Mouse (Mus musculus) left cerebral cortex, postnatal 25 days (tissue): ENCODE measurements around the gene Csf3r. TPM values are rescaled to one million over a fixed set of nuclear protein-coding genes. Genes with fewer than 3 reads are reported as not detected.
A peak's percentile ranks its signal among the peaks of the same experiment; 100 is the strongest.

Experiments
- DNase-seq, 2 experiments: peaks; one replicate each; pipeline ENCODE4 v3.0.0; 2022; ENCODE audit warnings: low spot score in 2 of 2, mixed read lengths in 1 of 2
- intact Hi-C: fragments of 180-260 bp; cut with DNase I; formaldehyde crosslinking; loops from one replicate; pipeline ENCODE4 v1.15.1; 2025
- total RNA-seq, 2 experiments: library from RNA; stranded (reverse); gene quantifications; 2 replicates each; pipeline ENCODE4 v1.2.3; 2021

The Csf3r gene
- total RNA-seq, 2 experiments from 2014 or later: 4.6 to 4.8 TPM

DNA sequence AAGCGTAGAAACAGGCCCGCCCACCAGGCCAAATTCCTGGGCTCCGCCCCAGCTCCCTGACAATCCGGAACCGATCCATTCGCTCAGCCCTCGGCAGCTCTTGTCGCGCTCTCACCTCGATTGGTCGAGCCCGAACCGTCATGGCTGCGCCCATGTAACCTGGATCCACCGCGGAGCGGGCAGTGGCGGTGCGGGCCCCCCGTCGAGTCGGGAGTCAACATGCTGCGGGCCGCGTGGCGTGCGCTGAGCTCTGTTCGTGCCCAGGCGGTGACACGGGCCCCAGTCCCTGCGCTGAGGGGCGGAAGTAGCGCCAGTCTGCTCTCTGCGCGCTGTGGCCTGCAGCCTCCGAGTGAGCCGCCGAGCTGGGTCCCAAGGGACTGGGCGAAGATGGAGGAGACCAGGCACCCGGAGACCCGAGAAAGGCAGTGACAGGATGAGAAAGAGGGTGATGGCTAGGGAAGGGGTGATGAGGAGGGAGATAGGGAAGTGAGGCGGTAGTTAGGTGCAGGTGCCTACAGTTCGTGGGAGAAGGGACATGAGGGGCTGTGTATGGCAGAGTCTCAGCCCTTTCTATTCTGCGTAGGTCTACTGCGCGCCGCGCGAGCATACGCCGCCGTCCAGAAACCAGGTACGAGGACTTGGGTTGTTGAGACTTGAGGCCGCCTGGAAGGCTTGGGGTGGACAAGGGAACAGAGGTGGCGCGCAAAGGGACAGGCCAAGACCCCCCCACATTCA lies 22.7 kb downstream of the Csf3r start, which contains the start of gene Mrps15:
Gene Mrps15 (plus strand): TSS at position 75 of the 735 bp plus-strand sequence.
- DNase-seq: peak; percentile 86 to 90
- intact Hi-C loops: no loop called here

DNA sequence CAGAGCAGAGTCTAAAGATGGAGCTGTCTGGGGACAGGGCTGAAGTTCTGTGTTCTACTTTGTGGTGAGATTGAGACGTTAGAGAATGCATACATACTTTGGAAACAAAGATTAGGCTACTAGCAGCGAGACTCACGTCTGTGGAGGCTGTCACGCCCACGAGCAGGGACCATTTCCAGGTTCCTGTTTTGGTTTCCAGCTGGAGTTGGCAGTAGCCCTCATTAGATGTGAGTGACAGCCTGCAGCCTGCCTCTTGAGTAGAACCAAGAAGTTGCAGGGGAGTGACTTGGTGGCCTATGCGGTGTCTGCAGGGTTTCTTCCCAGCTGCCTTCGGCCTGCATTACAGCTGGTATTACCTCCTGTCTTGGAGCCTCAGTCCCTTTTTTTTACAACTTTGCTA lies 27.3 kb downstream of the Csf3r start:
- DNase-seq: peak; percentile 57 to 84
- intact Hi-C loops: no loop called here

DNA sequence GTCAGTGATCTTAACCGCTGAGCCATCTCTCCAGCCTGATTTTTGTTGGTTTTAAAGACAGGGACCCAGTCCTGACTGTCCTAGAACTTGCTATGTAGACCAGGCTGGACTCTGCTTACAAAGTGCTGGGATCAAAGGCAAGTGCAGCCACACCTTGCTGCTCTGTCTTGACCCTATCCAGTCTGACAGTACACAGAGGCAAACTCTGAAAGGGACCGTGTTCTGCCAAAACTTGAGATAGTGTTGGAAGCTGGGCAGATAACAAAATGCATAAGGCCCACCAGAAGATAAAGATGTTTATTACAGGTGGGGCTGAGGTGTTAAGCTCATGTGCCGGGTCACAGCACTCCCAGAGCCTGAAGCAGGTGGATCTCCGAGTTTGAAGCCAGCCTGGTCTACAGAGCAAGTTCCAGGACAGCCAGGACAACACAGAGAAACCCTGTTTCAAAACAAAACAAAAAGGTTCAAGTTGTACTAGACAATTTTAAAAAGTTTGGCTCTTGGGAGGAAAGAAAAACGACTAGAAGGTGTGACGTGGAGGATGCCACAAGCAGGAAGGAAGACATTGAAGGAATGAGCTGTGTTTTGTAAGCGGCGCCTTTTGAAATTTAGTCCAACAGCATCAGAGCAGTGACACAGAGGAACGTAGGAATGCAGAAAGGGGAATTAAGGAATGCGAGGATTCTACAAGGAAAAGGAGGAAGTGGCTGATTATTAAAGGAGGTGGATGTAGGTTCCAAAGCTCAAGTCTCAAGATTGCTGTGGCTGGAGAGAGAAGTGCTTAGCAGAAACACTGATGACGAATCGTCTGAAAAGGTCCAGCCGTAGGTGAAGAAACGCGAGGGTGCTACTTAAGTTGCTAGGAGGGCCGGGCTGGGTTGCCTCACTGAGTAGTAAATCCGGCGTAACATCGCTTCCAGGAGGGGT lies 33.1 kb downstream of the Csf3r start:
- intact Hi-C loops: no loop called here
- no peak for DNase-seq

DNA sequence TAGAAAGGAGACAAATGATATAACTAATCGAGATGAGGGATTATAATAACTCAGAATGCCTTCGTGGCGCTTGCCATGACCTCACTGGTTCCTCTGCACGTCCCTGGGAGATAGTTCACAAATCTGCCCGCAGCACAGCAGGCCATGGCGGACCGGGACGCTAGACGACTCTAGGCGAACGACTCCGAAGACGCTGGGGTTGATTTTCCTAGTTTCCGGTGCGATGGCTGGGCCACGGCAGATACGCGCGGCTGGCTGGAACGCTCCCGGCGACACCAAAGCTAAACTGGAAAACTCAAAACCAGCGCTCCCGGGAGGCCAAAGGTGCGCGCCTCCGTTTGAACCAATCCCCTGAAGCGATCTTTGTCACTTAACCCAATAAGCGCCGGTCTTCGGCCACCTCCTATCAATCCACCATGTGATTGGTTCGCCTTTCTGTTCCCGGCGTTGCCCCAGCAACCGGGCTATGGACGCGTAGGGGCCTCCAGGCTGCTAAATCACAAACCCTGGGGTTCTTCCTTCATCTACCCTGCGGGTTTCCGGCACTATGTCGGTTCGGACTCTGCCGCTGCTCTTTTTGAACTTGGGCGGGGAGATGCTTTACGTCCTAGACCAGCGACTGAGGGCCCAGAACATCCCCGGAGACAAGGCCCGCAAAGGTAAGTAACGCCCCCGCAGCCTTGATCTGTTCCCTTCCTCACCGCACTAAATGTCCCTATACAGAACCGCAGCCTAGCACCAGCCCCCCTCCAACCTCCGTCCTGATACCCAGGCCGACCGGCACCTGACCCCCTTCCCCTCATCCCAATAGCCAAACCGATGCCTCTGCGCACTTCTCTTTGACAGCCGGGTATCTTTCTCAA lies 34.0 kb downstream of the Csf3r start, which contains the start of gene Oscp1:
Gene Oscp1 (plus strand): TSS at position 432 of the 863 bp plus-strand sequence.
- intact Hi-C loops: no loop called here
- DNase-seq: peak; percentile 96 to 98

DNA sequence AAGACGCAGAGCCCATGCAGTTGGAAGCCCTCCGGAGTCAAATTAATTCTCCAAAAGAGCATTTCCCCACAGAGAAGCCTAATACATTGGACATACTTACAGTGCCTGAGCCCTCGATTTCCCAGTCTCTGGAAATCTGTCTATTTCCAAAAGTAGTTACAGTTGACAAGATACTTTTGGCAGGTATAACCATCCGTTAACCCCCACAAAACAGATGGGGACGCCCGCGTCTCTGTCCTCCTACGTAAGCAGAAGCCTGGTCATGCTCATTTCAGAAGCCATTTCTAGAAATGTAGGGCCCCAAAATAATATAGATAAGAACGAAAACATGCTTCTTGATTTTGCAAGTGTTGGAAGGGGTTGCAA lies 34.6 kb downstream of the Csf3r start:
- DNase-seq: peak; percentile 65 to 94
- intact Hi-C loops: no loop called here

DNA sequence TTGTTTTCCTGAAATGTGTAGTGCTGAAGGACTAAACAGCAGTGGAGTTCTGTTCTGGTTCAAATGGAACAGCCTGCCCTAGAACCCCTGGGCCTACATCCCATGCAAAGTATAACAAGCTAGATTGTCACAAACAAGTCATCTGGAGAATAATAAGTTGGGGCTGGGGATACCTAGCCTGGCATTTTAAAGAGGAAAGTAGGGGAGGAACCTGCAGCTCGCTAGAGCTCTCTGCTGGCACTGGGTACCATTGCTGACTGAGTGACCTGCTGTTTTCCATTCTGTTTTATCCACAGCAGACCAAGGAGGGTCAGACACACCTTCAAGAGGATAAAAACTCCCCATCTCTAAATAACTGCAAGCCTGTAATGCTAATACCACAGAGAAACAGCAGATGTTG lies 38.5 kb downstream of the Csf3r start:
- intact Hi-C loops: no loop called here
- peak; percentile 31 to 45 for DNase-seq

DNA sequence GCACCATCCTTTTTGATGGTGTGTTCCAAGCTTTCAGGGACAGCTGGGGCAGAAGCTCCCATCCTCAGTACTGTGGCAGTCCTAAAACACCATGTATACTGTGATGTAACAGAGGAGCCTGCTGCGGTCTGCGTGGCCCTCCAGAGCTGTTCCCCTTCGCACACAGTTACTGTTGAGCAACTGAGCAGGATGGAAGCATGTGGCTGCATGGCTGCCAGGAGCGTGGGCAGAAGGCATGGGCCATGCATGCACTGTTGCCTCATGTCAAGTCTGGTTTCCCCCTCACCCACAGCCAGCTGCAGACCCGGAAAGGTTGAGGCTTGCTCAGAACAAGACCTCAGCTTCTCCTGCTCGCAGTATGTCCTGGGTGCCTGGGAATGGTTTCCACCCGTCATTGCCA lies 40.9 kb downstream of the Csf3r start:
- intact Hi-C loops: no loop called here
- peak; percentile 30 to 62 for DNase-seq

DNA sequence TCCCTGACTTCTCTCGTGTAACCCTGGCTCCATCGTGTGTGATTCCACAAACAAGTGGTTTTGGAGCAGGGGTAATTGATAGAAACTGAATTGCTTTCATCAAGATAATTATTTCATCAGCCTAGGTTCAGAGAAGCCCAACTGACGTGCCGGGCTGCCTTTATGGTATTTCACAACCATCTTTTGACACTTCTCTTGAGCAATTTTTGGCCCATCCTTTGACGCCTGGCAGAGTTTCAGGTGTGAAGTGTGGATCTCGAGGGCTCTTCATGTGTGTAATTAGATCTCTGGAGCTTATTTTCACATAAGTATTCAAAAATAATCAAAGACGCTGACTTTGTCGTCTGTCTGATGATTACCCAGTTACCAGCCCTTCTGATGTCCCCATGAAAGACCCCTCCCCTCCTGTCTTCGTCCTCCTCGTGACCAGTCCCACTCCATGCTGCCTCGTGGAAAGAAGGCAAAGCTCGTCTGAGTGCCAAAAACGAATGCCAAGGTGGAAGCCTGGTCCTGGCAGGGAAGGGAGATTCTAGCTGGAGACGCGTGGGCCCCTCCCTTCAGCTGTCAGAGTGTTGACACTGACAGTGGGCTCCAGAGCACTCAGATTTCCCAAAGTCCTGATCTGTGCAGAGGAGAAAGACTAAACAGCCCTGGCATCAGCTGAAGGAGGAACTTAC lies 43.2 kb downstream of the Csf3r start:
- DNase-seq: peak in 1 of 2 experiments; percentile 33
- intact Hi-C loops: no loop called here

DNA sequence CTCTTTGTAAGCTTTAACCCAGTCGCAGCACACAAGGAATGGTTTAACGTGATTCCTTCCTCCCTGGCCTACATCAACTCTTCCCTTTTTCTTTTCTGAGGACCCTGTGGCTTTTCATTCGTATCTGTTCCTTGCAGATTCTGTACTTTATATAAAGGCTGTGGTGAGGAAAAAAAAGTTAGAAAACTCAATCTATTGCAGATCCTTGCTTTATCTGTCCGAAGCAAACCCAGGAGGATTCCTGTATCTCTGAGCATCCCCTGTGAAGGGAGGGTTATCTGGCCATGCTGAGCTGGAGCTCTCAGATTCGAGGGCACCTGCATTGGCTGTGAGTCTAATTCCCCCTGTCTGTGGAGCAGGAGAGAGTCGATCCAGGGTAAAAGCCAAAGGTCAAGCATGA lies 44.5 kb downstream of the Csf3r start:
- no peak for DNase-seq
- intact Hi-C loops: no loop called here

DNA sequence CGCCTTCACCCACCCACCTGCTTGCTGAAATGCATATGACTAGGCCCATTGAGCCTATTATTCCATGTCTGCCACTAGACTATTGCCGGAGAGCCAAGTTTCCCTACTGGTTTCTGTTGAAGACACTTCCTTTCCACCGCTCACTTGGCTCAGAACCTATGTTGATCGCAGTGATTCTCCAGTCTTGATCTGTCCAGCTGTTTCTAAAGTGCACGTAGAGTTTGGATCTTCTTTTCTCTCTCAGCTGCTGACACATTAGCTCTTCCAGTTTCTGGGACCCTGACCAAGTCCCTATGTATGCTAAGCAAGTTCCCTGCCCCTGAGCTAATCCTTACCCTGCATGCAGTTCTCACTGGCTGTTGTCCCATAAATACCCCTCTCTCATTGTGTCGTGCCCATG lies 53.5 kb downstream of the Csf3r start:
- intact Hi-C loops: no loop called here
- no peak for DNase-seq

DNA sequence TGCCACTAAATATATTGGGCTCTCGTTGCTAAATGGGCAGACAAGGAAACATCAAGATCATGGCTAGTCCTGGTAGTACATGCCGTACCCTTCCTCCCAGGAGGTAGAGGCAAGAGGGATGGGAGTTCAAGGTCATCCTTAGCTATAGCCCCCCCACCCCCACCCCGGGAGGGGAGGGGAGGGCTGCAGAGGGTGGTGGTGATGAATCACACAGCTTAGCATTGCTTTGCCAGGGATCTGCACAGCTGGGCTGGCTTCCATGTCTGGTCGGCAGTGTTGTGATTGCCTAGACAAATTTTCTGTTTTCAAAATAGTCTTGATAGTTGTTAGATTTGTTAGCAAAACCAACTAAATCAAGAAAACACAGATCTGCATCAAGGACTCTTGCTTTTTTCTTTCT lies 54.9 kb downstream of the Csf3r start:
- DNase-seq: no peak
- intact Hi-C loops: no loop called here

DNA sequence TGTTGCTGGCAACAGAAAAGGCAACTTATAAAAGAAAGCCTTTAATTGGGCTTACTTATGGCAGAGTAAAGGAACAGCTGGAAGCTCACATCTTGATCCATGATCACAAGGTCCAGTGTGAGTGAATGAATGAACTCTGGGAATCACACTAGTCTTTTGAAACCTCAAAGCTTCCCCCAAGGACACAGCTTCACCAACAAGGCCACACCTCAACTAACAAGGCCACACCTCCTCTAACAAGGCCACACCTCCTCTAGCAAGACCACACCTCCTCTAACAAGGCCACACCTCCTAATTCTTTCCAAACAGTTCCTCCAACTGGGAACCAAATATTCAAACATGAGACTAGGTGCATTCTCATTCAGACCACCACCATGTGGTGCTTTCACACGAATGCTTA lies 57.3 kb downstream of the Csf3r start:
- DNase-seq: no peak
- intact Hi-C loops: no loop called here

DNA sequence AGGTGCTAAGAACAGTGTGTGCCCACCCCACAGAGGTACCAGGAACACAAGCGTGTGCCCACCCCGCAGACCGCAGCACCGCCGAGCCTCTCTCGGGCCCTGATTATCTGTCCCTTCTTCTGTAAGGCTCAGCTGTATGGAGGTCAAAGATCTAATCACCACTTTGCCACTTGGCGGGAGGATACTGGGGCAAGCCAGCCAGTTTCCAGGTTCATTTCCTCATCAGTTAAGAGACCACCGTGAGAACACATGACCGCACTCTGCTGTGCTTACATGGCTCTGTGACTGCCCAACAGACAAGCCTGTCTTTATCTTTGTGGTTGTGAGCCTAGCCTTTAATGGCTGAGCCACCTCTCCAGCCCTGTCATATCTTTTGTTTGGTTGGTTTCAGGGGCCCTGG lies 58.7 kb downstream of the Csf3r start:
- intact Hi-C loops: no loop called here

DNA sequence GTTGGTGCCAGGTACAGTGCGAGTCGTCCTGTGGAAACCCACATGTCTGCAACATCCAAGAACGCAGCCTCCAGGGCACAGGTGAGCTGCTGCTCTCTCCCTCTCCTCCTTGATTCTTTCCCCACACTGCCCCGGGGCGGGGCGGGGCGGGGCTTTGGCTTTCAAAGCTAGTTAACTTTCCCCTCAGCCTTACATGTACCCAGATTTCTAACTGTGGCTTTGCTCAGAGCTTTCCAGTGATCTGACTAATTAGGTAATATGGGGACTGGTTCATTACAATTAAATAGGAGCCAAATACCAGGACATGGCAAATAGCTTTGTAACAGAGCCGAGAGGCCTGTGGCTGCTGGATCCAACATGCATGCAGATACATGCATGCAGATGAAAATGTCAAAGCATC lies 60.0 kb downstream of the Csf3r start:
- intact Hi-C loops: no loop called here
- DNase-seq: no peak

More for the DNA sequence above, 58.7 kb downstream of the Csf3r start:
- no peak for DNase-seq

DNA sequence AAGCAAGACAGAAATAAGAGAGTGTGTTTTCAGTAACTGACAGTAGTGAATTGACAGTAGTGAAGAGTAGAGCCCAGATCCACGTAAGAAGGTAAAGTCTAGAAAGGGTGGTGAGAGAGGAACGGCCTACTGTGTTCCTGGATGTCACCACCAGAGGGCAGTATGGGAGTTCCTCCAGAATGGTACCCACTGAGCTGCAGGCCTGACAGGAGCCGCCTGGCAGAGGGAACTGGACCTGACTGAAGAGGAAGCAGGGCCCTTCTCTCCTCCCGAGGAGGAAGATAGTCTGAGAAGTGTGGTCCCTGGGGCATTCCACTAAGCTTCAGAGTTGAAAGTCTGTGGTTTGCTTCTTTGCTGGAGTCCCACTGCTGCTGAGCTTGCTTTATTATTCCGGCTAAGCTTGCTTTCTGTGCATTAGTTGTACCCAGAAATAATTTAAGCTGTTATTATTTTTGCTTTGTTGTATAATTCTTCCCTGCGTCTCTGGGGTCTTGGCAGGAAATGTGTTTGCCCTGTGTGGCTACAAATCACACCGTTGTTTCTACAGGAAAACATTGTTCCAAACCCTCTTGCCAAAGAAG lies 61.7 kb downstream of the Csf3r start:
- DNase-seq: peak; percentile 77 to 85
- intact Hi-C loops: loop anchor here (1.0 to 5.0 kb wide), 2 partner anchors 28 to 71 kb away; no protein-coding TSS in a partner anchor

DNA sequence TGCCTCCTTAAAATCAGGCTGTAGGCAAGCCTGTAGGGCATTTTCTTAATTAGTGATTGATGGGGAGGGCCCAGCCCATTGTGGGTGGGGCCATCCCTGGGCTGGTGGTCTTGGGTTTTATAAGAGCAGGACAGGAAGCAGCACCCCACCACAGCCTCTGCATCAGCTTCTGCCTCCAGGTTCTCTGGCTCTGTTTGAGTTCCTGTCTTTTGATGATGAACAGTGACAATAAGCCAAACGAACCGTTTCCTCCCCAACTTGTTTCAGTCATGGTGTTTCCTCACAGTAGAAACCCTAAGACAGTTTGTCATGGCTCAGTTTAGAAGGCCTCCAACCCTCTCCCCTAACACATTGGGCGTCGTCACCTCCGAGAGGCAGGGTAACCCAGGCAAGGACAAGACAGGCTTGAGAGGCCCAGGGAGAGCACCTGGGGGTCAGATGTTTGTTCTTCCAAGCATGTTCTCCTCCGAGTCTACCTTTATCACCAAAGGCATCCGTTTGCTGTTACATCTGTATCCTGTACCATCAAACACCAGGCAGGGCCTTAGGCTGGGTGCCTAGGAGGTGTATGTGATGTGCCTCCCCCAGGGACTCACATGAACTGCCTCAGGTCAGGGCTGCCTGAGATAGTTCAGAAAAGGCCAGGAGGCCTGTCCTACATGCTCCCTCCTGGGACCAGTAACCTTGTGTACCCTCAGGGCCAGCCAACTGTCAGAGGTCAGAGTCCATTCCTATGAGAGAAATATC lies 65.9 kb downstream of the Csf3r start:
- no peak for DNase-seq
- intact Hi-C loops: no loop called here

DNA sequence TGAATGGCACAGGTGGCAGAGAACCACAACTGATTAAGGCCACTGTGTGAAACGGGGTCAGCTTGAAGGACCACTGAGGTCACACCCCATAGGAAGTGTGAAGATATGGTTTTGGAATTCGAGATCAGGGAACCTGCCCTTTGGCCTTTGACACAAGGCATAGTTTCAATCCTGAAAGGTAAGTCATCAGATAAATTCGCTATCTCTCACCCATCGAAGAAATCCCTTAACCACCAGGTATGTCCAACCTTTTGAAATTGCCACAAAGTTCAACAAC lies 66.4 kb downstream of the Csf3r start:
- intact Hi-C loops: no loop called here
- DNase-seq: no peak

DNA sequence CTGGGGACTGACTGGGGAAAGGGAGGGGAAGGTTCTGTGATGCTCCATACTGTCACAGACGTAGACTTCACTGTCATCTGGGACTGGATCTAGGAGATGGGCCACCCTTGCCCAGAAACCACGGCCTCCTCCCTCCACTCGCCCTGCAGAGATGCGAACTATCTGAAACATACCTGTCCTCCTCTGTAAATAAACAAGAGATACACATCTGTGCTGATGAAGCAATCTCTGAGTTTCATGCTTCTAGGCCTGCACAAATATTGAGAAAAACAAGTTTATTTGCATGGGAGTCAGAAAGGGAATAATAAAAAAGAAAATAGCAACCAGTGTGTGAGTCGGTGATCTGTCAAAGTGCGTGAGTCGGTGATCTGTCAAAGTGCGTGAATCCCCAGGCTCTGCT lies 67.5 kb downstream of the Csf3r start:
- DNase-seq: no peak
- intact Hi-C loops: no loop called here
